Mouse (Mus musculus) splenic B cell, adult 2 months (primary cell): ENCODE data around the gene Grip1.

ENCODE experiments used
- DNase-seq: peaks from one replicate; pipeline ENCODE4 v3.0.0-alpha.2; 2011; ENCODE audit warnings: low read depth, low spot score
- H3K27me3 ChIP-seq: 2 replicates; pipeline ENCODE4 v1.6.1; 2012; ENCODE audit warnings: mild to moderate bottlenecking, low read length, moderate library complexity, mixed read lengths; ENCODE audit not compliant: control insufficient read depth, poor library complexity, insufficient read depth, severe bottlenecking
- H3K36me3 ChIP-seq: 2 replicates; pipeline ENCODE4 v1.6.1; 2012; ENCODE audit warnings: mild to moderate bottlenecking, low read length, moderate library complexity, mixed read lengths; ENCODE audit not compliant: control insufficient read depth, poor library complexity, insufficient read depth, severe bottlenecking

Grip1 gene

GRCm38 (mm10) chr10:119453431-119454105 lies at the start of gene Grip1:
Gene Grip1 (plus strand): TSS chr10:119453830.
- DNase-seq, result no peak
- Histone ChIP-seq H3K27me3 (0 out of 2 replicates have a peak, but pooled peaks cover 3% of the 10 kb centered on the region), H3K36me3 (no peaks in the 10 kb centered on the region)

- Histone ChIP-seq H3K36me3 (no peaks in the 10 kb centered on the region), H3K27me3 (no peaks in the 10 kb centered on the region)
- no peak for DNase-seq
Observed at GRCm38 (mm10) chr10:119405103-119405502, 48.5 kb upstream of the Grip1 start.

DNA sequence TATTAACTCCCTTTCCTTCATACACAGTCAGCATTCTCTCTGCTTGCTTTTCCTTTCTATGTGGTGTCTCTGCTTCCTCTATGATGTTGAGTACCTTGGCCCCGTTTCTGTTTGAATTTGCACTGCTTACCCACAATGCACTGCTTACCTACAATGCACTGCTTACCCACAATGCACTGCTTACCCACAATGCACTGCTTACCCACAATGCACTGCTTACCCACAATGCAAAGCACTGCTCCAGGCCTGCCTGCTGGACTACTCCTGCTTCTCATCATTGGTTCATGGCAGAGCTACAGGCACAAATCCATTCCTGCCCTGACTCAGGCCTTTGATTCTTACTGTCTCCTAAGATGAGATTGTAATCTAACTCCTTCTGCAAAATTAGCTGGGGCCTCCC lies 48.0 kb upstream of the Grip1 start:
- no peak for DNase-seq
- no peaks in the 10 kb centered on the region for H3K27me3 ChIP-seq

DNA sequence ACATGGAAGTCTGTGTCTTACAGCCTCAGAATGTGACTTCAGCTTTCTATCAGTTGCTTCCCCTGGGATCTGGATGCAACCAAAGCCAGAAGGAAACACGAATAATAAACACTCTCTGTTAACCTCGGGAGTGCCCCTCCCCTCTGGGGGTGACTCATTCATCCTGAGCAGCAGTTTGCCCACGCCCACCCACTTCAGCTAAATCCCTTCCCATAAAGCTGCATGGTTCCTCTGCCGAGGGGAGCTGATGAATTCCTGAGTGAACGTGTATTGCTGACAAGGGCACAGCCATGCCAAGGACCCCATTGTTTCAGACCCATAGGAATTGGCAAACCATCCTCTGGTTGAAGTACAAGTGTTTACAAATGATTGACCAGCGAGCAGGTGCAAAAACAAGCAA lies 45.3 kb upstream of the Grip1 start:
- Histone ChIP-seq H3K27me3 (no peaks in the 10 kb centered on the region), H3K36me3 (no peaks in the 10 kb centered on the region)
- DNase-seq, result no peak

More for the DNA sequence above, 48.0 kb upstream of the Grip1 start:
- no peaks in the 10 kb centered on the region for H3K36me3 ChIP-seq

DNA sequence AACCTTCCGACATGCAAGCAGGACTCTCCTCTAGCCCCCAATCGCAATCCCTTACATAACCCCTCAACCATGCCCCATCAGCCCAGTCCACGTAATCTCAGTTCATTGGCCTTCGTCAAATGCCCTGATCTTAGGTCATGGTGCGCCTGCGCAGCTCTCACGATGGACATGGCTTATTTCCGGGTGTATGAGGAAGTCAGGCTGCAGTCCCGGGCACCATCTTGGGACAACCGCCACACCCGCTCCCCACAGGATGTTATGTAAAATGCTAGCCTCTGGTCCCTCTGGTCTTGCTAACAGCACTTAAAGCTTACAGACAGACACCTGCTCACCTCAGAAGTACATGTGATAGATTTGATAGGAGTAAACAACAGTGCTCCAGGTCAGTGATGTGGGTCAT lies 40.4 kb upstream of the Grip1 start:
- Histone ChIP-seq H3K27me3 (no peaks in the 10 kb centered on the region), H3K36me3 (no peaks in the 10 kb centered on the region)
- no peak for DNase-seq

DNA sequence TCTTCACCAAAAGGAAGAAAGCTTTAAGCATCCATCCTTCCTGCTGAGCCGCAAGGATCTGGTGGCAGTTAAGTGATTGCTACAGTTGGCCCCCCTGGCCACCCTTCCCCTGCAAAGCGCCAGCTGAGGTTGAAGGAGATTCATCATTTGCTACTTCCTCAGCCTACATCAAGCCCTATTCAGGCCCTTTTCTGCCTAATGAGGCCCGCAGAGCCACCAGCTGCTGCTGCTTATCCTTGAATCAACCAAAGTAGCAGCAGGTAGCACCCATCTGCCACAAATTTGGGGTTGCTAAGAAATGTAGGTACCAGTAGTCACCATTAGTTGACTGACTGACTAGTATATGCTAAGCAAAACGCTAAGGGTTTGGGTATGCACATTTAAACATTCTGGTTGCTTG lies 38.5 kb upstream of the Grip1 start:
- Histone ChIP-seq H3K36me3 (no peaks in the 10 kb centered on the region), H3K27me3 (no peaks in the 10 kb centered on the region)
- DNase-seq, result no peak

DNA sequence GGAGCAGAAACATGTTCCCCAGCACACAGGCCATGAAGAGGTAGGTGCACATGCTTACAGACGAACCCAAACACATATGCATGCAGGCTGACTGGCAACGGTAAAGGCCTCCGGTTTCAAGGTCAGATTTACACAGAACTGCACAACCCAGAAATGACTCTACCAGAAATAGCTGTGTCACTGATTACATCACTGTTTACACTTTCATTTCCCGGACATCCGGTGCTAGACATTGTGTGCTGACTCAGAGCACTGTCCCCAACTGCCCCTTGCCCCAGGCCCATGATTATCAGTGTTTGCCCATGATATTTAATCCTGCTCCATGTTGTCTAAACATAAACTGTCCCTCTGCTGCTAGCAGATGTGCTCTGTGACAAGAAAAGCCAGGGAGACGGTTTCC lies 32.2 kb upstream of the Grip1 start:
- Histone ChIP-seq H3K27me3 (no peaks in the 10 kb centered on the region), H3K36me3 (no peaks in the 10 kb centered on the region)
- DNase-seq, result no peak

GRCm38 (mm10) chr10:119423821-119424534 lies 29.7 kb upstream of the Grip1 start:
- no peak for DNase-seq
- H3K36me3 ChIP-seq, result no peaks in the 10 kb centered on the region
- H3K27me3 ChIP-seq, result no peaks in the 10 kb centered on the region

GRCm38 (mm10) chr10:119427653-119428052 lies 26.0 kb upstream of the Grip1 start:
- no peaks in the 10 kb centered on the region for H3K36me3 ChIP-seq

DNA sequence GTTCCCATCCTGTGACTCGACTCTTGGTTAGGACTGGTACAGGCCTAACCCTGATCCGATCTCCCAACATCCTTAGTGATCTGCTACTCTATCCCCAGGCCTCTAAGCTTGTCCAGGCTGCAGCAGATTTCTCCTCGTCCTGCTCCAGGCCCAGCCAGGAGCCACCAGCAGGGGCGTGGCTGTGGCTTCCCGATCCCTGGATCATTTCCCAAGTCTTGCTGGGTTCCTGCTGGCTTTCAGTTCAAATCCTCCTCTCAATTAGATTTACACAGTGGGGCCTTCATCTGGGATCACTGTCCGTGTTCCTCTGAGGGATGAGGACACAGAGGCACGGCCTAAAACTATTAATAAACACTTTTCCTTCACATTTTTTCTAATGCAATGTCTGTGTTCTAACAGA lies 25.5 kb upstream of the Grip1 start:
- Histone ChIP-seq H3K36me3 (no peaks in the 10 kb centered on the region), H3K27me3 (no peaks in the 10 kb centered on the region)
- DNase-seq, result no peak

More at GRCm38 (mm10) chr10:119427653-119428052, 26.0 kb upstream of the Grip1 start:
- no peak for DNase-seq
- no peaks in the 10 kb centered on the region for H3K27me3 ChIP-seq

DNA sequence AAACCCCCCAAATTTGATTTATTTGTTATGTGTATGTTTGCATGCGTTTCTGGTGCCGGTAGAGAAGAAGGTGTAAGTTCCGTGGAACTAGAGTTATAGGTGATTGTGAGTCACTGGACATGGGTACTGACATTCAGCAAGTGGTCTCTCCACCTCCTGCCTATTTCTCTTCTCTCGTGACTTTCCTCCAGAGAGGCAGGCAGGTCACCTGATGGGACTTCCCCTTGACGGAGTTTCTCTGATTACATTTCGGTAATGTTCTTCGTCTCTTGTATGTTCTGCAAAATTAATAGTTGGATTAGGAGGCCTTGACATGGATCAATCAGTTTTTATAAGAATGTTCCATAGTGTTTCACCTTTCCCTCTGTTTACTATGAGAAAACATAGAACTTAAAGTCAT lies 23.4 kb upstream of the Grip1 start:
- no peak for DNase-seq
- no peaks in the 10 kb centered on the region for H3K36me3 ChIP-seq
- no peaks in the 10 kb centered on the region for H3K27me3 ChIP-seq

DNA sequence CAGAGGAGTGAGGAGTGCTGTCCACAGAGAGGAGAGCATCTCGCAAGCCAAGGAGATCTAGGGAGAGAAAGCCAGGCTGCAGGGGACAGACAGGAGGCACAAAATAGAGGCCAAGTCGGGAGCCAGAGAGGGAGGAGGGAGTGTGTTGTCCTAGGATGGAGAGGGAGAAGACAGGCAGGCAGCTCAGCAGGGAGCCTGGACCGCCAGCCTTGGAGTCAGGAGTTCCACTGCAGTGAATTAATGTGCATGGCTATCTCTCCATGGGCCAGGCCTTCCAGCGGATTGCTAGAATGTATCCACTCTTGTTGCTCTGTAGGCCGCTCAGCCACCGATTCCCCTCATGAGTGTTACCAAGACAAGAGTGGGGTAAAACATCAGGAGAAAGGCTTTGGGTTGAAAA lies 21.8 kb upstream of the Grip1 start:
- no peaks in the 10 kb centered on the region for H3K36me3 ChIP-seq
- no peaks in the 10 kb centered on the region for H3K27me3 ChIP-seq
- no peak for DNase-seq

DNA sequence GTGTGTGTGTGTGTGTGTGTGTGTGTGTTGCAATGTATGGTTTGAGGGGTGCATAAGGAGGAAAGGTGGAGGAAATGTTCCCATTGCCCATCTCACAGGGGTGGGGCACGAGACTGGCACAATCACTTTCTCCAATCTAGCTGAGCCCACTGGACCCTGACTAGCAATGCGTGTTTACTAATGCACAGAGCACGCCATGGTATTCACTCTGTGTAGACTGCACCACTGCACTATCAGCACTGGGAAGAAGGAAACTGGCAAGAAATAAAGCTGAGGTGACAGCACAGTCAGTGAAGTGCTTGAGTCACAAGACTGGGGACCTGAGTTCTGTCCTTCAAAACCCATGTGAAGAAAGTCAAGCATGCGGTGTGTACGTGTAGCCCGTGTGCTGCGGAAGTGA lies 17.8 kb upstream of the Grip1 start:
- no peak for DNase-seq
- no peaks in the 10 kb centered on the region for H3K36me3 ChIP-seq
- no peaks in the 10 kb centered on the region for H3K27me3 ChIP-seq

DNA sequence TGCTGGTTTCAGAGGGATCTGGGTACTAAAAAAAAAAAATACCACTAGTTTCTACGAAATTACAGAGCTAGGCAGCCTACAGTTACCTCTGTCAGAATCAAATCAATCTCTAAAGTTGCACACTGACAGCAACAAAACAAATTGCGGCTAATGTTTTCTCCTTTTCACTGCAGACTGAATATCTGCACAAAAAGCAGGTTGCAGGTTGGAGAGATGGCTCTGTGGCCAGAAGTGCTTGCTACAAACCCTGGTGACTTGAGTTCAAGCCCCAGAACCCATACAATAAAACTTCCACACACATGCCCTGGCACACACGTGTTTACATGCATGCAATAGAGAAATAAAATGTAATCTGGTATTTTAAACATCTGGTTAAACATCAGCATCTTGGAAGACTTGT lies 16.3 kb upstream of the Grip1 start:
- no peak for DNase-seq
- Histone ChIP-seq H3K36me3 (no peaks in the 10 kb centered on the region), H3K27me3 (no peaks in the 10 kb centered on the region)

DNA sequence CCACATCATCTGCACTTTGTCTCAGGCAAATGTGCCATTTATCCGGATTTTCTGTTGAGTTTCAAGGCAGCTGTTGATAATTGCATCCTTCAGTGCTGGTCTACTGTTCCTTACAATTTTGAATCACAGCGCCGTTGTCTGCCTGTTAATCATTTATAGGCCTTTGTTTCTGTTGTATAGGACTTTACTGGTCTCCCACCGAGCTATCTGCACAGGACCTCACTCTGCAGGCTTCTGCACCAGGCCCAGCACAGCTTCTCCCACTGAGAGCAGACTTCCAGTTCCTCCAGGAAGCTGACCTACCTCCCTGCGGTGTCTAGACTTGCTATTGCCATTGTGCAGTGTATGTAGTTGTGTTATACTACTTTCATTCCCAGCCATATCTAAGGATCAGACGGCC lies 11.9 kb upstream of the Grip1 start:
- DNase-seq, result no peak
- Histone ChIP-seq H3K27me3 (no peaks in the 10 kb centered on the region), H3K36me3 (no peaks in the 10 kb centered on the region)
